Mouse (Mus musculus) 3134 (cell line): ENCODE data around the gene Macrod2.

ENCODE experiments used
- DNase-seq: peaks from one replicate; pipeline ENCODE4 v3.0.0-alpha.2; 2011; ENCODE audit warnings: low spot score; ENCODE audit not compliant: insufficient read length; ENCODE audit errors: extremely low read depth

Gene Macrod2

DNA sequence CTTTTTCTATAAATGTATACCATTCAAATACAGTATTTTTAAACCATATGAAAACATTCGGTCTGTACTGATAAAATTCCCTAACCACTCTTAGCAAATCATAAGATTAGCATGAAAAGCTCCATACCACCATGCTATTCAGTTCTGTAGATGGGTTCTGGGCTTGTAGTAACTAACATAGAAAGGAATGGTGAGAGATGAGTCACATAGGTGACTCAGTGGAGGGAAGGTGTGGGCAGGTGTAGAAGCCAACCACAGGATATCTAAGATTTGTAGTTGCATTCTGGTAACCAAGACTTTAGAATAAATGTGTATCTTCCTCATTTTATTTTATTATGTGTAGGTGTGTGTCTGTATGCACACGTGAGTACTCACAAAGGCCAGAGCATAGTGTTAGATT lies 166.3 kb downstream of the Macrod2 start:
- DNase-seq: no peak

DNA sequence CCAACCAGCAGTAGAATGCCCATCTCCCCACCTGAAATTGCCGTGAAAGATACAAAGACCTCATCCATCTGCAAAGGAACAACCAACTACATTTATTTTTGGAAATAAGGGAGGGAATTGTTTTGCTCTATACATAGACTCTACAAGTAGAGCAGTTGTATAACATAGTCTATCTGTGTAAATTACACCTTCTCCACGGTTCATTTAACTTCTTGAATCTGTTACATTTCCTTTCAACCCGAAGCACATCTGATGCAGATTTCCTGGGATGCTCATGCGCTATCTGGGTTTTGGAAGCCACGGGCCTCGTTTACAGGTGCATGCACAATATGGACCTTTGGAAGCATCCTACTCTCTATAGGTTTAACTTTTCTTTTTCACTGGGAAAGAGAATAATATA lies 175.8 kb downstream of the Macrod2 start:
- no peak for DNase-seq

DNA sequence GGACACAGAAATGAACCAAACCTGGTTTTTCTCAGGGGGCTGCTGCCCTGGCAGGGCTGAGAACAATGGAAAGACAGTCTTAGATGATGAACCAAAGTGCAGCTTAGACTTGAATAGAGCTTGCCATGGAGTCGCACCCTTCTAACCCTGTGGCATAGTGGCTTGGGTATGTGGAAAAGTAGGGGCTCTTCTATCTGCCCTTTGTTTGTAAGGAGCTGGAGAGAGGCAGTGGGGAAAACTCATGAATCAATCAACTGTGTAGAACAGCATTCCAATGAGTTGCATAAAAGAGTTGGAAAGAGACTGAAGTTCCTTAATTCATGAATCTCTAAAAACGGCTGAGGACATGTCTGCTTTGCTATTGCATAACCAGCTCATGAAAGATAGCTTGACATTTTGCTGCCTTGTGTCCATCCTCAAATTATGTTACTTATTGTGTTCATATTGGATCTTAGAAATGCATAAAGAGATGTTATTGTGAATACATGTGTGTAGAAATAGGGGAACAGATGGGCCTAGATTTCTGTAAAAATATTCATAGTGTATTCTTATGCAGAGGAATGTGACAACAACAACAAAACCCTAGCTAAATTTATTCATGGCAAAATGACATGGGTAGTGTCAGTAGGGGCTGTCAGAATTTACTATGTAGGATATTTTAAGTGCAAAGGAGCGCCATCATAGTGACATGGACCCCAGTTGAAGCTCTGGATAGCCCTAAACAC lies 197.6 kb downstream of the Macrod2 start:
- DNase-seq: no peak

DNA sequence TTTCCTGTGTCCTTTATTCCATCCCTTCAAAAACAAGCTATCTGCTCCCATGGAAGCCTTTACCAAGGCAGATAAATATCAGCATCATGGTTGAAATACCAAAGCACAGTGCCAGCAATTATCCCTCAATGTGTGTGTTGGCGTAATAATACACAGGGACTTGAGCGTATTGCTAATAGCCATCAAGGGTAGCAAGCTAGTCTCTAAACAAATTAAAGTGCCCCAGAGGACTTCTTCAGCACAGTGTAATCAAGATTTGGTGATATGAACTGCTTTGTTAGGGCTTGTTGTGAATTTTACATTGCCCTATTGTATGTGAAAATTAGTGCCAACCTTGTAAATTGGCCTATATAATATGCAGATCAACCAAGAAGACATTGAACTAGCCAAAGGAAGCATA lies 201.8 kb downstream of the Macrod2 start:
- DNase-seq: no peak

GRCm38 (mm10) chr2:140615451-140615850 lies 220.3 kb downstream of the Macrod2 start:
- no peak for DNase-seq

GRCm38 (mm10) chr2:140621730-140622337 lies 226.7 kb downstream of the Macrod2 start:
- DNase-seq: no peak

DNA sequence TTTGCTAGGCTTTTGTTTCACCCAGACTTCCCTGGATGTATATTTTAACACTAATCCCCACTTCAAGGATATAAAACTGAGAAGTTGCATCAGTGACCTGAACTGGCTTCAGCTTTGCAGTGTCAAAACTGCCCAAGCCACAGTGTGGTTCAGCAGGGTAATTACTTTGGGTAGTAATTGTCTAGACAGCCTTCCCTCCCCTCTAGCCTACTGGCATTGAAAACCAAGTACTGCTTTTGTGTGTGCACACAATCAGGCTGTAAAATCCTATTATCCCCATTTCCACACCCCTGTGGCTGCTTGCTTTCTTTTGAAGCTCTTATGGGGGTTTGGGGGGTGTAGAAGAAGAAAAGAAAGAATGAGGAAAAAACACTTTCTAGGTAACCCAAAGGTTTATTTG lies 258.4 kb downstream of the Macrod2 start:
- no peak for DNase-seq

GRCm38 (mm10) chr2:140653978-140654377 lies 258.9 kb downstream of the Macrod2 start:
- no peak for DNase-seq

- DNase-seq: no peak
Observed at GRCm38 (mm10) chr2:140662673-140663072, 267.6 kb downstream of the Macrod2 start.

- DNase-seq: no peak
Observed at GRCm38 (mm10) chr2:140664381-140664780, 269.3 kb downstream of the Macrod2 start.

DNA sequence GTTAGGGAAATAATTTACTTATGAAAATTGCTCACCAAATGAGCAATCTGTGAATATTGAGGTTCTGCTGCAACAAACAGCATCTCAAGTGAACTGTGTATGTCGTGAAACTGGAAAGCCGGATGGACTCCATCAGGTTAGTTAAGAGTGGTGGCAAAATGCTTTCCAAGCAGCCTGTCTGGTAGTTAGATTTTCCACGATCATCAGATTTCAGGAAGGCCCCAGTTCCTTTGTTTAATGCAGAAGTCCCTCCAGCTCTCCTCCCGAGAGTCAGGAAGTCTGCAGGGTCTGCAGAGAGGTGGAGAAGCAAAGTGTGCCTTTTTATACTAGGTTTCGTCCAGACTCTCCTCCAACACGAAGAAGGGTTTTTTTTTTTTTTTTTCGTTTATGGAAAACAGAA lies 271.7 kb downstream of the Macrod2 start:
- DNase-seq: no peak

DNA sequence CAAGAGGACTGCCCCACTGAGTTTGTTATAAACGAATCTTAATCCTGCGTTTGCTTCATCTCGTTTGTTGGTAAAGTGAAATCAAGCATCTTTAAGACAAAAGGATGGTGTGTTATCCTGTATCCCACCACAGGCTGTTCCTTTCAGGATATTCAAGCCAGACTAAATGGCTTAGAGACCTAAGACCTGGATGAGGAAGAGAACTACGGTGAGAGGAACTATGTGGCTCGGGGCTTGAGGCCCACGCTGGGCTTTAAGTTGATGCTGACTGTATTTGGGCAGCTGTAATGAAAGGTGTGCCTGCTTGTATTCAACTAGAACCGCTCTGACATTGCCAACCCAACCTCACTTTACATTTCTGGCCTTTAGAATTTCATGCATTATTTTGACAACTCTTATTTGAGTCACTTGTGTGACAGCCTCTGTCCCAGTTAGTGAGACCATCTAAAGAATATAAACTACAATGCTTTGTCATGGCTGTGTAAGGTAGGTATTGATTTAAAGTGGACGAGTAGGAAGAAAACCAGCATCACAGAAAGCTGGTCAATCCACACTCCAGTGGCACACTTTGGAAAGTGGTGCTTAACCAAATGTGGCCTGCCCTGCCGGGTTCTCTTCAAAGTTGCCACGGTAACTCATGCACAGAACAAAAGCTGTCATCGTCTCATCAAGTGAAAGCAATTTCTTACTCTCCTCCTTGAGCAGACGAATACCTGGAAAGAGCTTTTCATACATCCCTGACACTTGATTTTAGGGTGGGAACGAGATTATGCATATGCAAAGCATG lies 272.3 kb downstream of the Macrod2 start:
- DNase-seq: no peak

GRCm38 (mm10) chr2:140668311-140668710 lies 273.2 kb downstream of the Macrod2 start:
- no peak for DNase-seq

DNA sequence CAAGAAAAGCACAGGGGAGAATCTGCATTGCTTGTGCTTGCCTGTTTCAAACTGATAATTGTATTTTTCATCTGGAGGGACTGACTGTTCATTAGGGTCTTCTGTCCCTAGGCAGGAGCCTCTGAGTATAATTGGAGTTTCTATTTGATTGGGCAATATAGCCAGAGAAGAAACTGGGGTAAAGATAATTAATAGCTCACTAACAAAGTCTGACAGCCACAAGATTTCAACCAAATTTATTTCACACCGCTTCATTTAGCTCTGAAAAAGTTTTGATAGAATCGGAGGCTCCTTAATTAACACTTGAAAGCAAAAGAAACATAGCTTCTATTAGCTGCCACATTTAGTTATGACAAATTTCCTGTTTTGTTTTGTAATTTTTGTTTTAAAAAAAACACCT lies 274.0 kb downstream of the Macrod2 start:
- no peak for DNase-seq

DNA sequence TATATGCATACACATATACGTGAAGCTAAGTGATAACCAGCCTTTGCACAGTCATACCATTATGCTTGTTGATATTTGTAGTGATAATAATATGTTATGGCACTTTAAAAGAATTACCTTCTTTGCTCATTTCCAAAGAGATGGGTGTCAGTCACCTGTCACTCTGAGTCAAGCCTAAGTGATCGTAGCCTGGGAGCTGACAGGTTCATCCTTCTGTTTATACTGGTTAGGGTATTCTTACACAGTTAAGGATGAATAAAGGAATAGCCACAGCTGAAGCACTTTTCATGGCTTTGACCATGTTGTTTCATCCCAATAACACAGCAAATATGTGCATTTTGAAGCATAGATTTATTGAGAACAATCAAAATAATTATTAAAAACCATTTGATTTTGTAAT lies 274.7 kb downstream of the Macrod2 start:
- no peak for DNase-seq

DNA sequence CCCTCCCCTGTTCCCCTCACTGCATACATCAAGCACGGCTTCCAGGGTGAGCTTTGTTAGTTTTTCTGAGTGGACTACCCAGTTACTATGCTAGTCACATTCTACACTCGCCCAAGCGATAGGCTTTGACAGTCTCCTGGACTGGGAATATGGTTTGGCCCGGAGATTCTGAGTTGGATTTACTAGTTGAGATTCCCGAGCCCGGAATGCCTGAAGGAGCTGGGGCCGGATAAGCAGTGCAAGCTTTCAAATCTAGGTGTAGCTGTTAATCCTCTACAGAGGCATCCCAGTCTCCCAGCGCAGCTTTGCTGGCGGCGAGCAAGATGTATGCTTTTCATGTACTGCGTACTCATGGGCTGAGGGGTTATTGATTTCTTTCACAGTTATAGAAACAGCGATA lies 275.3 kb downstream of the Macrod2 start:
- peak; percentile 22 for DNase-seq

GRCm38 (mm10) chr2:140670963-140671702 lies 276.0 kb downstream of the Macrod2 start, which contains the start of gene Flrt3:
Flrt3 (minus strand) TSS chr2:140671469.
- DNase-seq: peak; percentile 84

DNA sequence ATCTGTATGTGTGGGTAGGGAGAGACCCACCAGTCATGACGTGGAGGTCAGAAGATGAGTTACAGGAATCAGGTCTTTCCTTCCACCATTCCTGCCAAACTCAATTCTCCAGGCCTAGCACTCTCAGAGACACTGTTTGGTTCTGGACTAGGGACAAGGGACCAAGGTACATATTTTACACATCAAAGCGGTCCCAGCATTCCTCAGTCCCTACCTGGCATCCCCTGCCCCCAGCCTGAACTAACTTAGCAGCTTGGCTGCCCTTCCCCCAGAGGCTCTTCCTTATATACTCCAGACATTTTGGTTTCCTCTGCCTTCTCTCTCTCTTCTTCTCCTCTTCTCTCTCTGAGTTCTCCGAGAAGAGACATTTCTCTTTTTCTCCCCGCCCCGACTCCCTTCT lies 278.4 kb downstream of the Macrod2 start:
- no peak for DNase-seq

- DNase-seq: no peak
Observed at GRCm38 (mm10) chr2:140676728-140677127, 281.6 kb downstream of the Macrod2 start.

DNA sequence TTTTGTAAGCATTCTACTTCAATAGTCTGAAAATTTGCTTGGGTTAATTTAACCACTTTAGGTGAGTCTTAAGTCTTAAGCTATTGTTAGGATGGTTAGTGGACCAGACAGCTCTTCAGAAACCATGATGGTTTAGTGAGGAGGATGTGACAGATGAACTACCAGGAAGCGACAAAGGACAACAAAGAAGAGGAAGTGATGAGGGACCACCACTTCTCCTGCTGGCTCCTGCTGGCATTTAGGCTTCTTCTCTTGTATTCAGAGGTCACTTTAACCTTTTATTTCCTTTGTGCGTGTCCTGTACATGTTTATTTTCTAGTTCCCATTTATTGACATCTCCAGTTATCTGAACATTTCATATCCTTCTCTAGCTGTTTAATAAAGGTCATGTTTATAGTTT lies 295.8 kb downstream of the Macrod2 start:
- DNase-seq: no peak

DNA sequence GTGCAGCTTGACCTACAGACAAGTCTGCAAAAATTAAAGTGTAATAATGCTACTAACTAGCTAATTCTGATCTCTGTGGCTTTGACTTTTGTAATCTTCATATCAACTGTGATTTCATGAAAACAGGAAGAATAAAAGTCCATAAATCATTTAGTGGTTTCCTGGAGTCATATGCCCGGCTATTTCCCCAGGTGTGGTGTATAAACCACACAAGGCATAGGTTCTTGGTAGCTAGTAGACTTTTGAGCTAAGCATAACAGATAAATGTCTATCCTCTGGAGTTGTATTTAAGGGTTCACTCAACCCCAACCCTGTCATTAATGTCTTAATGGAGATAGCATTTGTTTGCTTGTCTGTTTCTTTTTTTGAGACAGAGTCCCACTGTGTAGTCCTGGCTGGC lies 296.3 kb downstream of the Macrod2 start:
- no peak for DNase-seq
